Mouse (Mus musculus): Measurements from ENCODE around the gene Srpx2. TPM values are rescaled to one million over a fixed set of nuclear protein-coding genes. Genes with fewer than 3 reads are reported as not detected.

Srpx2 gene
- polyA plus RNA-seq, 1 experiment, result 0.86 TPM

Other genes starting within 250 kb of the Srpx2 start
- gene Pcdh19, start 219.4 kb upstream of the Srpx2 start, polyA plus RNA-seq (2012; rRNA removed), result 7.0 and 10.5 TPM in 2 replicates
- gene Tnmd, start 57.4 kb upstream of the Srpx2 start, polyA plus RNA-seq (2012; rRNA removed), result 0.26 and 0.36 TPM in 2 replicates
- 19.0 and 20.6 TPM in 2 replicates for gene Tspan6, start 10.0 kb upstream of the Srpx2 start, polyA plus RNA-seq (2012; rRNA removed)
- gene Sytl4, start 73.4 kb downstream of the Srpx2 start, polyA plus RNA-seq (2012; rRNA removed), result 0.46 TPM in 2 replicates
- 93.6 and 115 TPM in 2 replicates for gene Cstf2, start 150.8 kb downstream of the Srpx2 start, polyA plus RNA-seq (2012; rRNA removed)

Measured in frontal cortex, adult 2 months (tissue).